Mouse (Mus musculus): ENCODE measurements around the gene Zbtb42. TPM values are rescaled to one million over a fixed set of nuclear protein-coding genes. Genes with fewer than 3 reads are reported as not detected.

The Zbtb42 gene
- polyA plus RNA-seq, 1 experiment from 2014 or later = 4.7 TPM

DNA sequence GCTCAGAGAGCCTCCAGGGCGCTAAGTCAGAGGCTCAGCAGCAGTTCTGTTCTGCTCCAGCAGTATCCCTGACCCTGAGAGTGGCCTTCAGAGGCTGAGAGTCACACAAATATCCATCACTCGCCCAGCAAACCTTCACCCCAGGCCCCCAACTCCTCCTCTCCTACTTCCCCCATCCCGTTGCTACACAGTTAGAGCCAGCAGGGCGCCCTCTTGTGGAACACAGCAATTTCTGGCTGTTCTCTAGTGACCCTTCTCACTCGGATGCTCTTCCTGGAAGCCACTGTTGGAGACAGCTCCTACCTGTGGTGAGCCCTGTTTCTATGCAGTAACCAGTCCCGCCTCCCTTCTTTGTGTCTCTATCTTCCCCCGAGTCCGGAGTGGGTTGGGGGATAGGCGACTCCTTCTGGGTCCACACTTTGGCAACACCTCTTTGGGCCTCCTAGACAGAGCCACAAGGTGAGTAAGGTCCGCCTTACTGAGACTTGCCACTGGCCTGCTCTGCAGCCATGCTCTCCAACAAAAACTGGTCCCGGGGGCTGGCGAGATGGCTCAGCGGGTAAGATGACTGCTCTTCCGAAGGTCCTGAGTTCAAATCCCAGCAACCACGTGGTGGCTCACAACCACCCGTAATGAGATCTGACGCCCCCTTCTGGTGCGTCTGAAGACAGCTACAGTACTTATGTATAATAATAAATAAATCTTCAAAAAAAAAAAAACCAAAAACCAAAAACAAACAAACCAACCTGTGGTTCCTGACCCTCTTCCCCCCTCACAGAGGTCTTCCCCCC is 3.2 kb upstream of the Zbtb42 start:
- Histone ChIP-seq H3K36me3 (replicated peaks; ENCODE audit: control insufficient read depth, insufficient read depth) (peaks cover 7% of the 10 kb centered on the region), H3K9ac (peak overlapping the region; percentile 99; the same call in 1 of the 2 replicates), H3K4me3 (replicated peaks; ENCODE audit: low read length) (peak overlapping the region; percentile 96), H3K9me3 (ENCODE audit: control insufficient read depth, low read length) (no peaks in the 10 kb centered on the region), H3K27me3 (ENCODE audit: control insufficient read depth, insufficient read depth, low read length) (peaks cover 23% of the 10 kb centered on the region), H3K4me2 (replicated peaks) (peak overlapping the region; percentile 79), H3K4me1 (replicated peaks; ENCODE audit: control insufficient read depth, insufficient read depth, low read length) (peaks cover 52% of the 10 kb centered on the region), H3K27ac (peak overlapping the region; percentile 96)
- ATAC-seq (ENCODE audit: low FRiP score) = peak; percentile 42
- WGBS = 15% methylated on average over 18 of the region's 18 CpGs
- peak; percentile 89 for DNase-seq (ENCODE audit: low spot score)

DNA sequence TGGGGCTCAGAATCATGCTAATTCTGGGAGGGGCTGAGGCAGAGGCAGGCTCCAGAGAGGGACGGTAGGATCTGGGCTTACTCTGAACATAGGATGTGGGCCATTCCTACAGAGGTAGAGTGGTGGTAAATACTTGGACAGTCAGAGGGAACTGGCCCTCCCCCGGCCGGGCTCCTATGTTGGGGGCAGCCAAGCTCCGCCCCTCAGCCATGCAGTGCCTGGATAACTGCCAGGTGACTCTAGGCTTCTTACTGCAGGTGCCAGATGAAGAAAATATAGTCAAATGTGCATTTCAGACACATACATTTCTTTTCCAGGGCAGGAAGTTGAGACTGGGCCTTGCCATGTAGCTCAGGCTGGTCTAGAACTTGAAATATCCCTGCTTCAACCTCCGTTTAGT is 1.6 kb upstream of the Zbtb42 start:
- H3K4me2 ChIP-seq (replicated peaks) = no peak overlapping the region
- H3K4me3 ChIP-seq (replicated peaks; ENCODE audit: low read length) = no peak overlapping the region
- DNase-seq (ENCODE audit: low spot score) = no peak
- ATAC-seq (ENCODE audit: low FRiP score) = no peak
- H3K27ac ChIP-seq = no peak overlapping the region
- H3K9me3 ChIP-seq (ENCODE audit: control insufficient read depth, low read length) = no peaks in the 10 kb centered on the region
- H3K27me3 ChIP-seq (ENCODE audit: control insufficient read depth, insufficient read depth, low read length) = peaks cover 26% of the 10 kb centered on the region
- 54% methylated on average over 5 of the region's 5 CpGs for WGBS
- peaks cover 36% of the 10 kb centered on the region for H3K4me1 ChIP-seq (replicated peaks; ENCODE audit: control insufficient read depth, insufficient read depth, low read length)
- no peak overlapping the region for H3K9ac ChIP-seq
- no peaks in the 10 kb centered on the region for H3K36me3 ChIP-seq (replicated peaks; ENCODE audit: control insufficient read depth, insufficient read depth)

DNA sequence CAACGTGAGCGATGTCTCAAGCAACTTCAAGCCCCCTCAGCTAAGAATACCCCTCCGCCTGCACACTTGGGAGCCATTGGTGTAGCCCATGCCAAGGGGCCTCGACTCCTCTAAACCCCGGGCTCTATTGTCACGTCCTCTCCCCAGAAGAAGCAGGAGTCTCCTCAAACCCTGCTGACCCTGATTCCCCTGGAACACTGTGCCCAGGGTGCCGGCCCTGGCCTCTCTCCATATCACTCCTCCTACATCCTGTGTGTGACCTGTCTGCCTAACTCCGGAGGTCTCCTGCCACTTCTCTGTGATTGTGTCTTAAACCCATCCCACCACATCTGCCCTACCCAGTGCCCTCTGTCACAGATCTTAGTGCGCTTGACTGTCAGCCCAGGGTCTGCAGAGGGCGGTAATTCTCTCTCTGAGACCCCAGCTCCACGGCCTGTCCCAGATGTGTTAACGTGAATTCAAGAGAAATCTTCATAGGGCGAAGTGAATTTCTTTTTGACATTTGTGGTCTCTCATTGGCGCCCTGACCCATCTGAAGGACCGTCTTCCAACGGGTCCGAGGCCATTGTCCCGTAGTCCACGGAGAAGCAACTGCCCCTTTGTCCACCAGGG is 579 bp upstream of the Zbtb42 start:
- DNase-seq (ENCODE audit: low spot score) (no peak), ATAC-seq (ENCODE audit: low FRiP score) (no peak)
- peaks cover 26% of the 10 kb centered on the region for H3K27me3 ChIP-seq (ENCODE audit: control insufficient read depth, insufficient read depth, low read length)
- peak overlapping the region; percentile 93 for H3K4me2 ChIP-seq (replicated peaks)
- peaks cover 26% of the 10 kb centered on the region for H3K4me1 ChIP-seq (replicated peaks; ENCODE audit: control insufficient read depth, insufficient read depth, low read length)
- peak overlapping the region; percentile 53; the same call in 1 of the 2 replicates for H3K9ac ChIP-seq
- no peak overlapping the region for H3K27ac ChIP-seq
- H3K9me3 ChIP-seq (ENCODE audit: control insufficient read depth, low read length) = no peaks in the 10 kb centered on the region
- peak overlapping the region; percentile 47 for H3K4me3 ChIP-seq (replicated peaks; ENCODE audit: low read length)
- H3K36me3 ChIP-seq (replicated peaks; ENCODE audit: control insufficient read depth, insufficient read depth) = no peaks in the 10 kb centered on the region
- 16% methylated on average over 19 of the region's 19 CpGs for WGBS

DNA sequence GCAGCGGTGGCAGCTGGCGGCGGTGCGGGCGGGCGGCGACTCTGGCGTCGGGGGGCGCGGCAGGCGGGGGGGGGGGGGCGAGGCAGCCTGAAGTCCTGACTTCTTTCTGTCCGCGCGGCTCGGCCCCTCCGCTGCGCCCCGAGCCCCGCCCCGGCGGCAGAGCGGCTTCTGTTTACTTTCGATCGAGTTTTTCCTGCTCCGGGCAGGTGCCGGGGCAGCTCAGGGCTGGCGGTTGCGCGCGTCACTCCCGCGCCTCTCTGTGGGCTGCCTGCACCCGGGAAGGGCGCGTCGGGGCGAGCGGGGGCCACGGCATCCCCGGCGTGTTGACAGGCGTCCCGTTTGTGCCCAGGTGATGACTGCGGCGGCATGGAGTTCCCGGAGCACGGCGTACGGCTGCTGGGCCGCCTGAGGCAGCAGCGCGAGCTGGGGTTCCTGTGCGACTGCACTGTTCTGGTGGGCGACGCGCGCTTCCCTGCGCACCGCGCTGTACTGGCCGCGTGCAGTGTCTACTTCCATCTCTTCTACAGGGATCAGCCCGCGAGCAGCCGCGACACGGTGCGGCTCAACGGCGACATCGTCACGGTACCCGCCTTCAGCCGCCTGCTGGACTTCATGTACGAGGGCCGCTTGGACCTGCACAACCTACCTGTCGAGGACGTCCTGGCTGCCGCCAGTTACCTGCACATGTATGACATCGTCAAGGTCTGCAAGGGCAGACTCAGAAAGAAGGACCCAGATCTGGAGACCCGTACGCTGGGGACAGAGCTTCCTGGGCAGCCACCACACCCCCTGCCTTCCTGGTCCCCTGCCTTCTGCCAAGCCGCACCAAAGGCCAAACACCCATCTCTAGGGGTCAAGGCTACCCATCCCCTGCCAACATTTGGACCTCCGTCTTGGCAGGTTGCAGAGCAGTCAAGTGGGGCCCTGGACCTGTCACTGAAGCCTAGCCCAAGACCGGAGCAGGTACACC is 684 bp downstream of the Zbtb42 start:
- ATAC-seq (ENCODE audit: low FRiP score) (peak; percentile 44), DNase-seq (ENCODE audit: low spot score) (no peak)
- Histone ChIP-seq H3K27me3 (ENCODE audit: control insufficient read depth, insufficient read depth, low read length) (peaks cover 26% of the 10 kb centered on the region), H3K27ac (no peak overlapping the region), H3K4me2 (replicated peaks) (peak overlapping the region; percentile 93), H3K4me3 (replicated peaks; ENCODE audit: low read length) (peak overlapping the region; percentile 47), H3K9ac (peak overlapping the region; percentile 53), H3K9me3 (ENCODE audit: control insufficient read depth, low read length) (no peaks in the 10 kb centered on the region), H3K36me3 (replicated peaks; ENCODE audit: control insufficient read depth, insufficient read depth) (no peaks in the 10 kb centered on the region), H3K4me1 (replicated peaks; ENCODE audit: control insufficient read depth, insufficient read depth, low read length) (peaks cover 25% of the 10 kb centered on the region)
- WGBS = 4% methylated on average over 79 of the region's 87 CpGs

DNA sequence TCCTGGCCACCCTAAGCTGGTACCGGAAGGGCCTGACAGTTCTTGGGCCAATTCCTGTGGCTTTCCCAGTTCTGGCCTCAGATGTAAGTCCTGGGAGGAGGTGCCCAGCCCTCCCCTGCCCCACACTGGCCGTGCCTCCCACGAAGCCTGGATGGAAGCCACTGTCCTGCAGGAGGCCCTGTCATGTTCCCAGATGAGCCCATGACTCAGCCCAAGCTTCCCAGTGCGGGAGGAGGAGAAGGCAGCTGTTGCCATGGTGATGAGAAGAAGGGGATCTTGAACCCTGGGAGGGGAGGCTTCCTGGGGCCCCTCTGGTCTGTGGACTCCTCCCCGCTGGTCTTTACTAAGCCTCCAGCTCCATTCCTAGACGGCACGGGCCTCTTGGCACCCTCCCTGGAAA is 4.7 kb downstream of the Zbtb42 start:
- H3K9me3 ChIP-seq (ENCODE audit: control insufficient read depth, low read length) = no peaks in the 10 kb centered on the region
- peaks cover 20% of the 10 kb centered on the region for H3K27me3 ChIP-seq (ENCODE audit: control insufficient read depth, insufficient read depth, low read length)
- no peak overlapping the region for H3K27ac ChIP-seq
- H3K4me3 ChIP-seq (replicated peaks; ENCODE audit: low read length) = no peak overlapping the region
- H3K9ac ChIP-seq = no peak overlapping the region
- no peaks in the 10 kb centered on the region for H3K36me3 ChIP-seq (replicated peaks; ENCODE audit: control insufficient read depth, insufficient read depth)
- WGBS = 45% methylated on average over 7 of the region's 7 CpGs
- ATAC-seq (ENCODE audit: low FRiP score) (no peak), DNase-seq (ENCODE audit: low spot score) (no peak)
- peaks cover 12% of the 10 kb centered on the region; the same call in 1 of the 2 replicates for H3K4me1 ChIP-seq (replicated peaks; ENCODE audit: control insufficient read depth, insufficient read depth, low read length)
- H3K4me2 ChIP-seq (replicated peaks) = no peak overlapping the region

DNA sequence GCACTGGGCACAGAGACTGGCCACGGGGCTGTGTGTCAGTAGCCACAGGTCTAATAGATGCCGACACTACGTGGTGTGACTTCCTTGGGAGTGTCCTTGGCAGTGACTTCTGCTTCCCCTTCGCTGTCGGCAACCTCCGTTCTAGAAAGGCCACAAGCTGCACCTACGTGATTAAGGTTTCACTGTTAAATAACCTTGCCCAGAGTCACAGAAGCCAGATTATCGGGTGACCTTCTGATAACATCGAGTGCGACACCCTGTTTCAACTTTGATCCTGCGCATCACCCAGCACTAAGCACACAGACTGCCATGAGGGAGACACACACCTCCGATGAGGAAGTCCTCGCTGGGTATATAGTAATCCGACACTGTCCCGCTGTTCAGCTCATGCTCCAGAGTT is 9.8 kb downstream of the Zbtb42 start:
- no peaks in the 10 kb centered on the region for H3K36me3 ChIP-seq (replicated peaks; ENCODE audit: control insufficient read depth, insufficient read depth)
- no peak overlapping the region for H3K27ac ChIP-seq
- H3K4me1 ChIP-seq (replicated peaks; ENCODE audit: control insufficient read depth, insufficient read depth, low read length) = peaks cover 6% of the 10 kb centered on the region
- 81% methylated on average over 15 of the region's 15 CpGs for whole genome bisulfite sequencing
- no peaks in the 10 kb centered on the region for H3K27me3 ChIP-seq (ENCODE audit: control insufficient read depth, insufficient read depth, low read length)
- no peak for DNase-seq (ENCODE audit: low spot score)
- H3K4me3 ChIP-seq (replicated peaks; ENCODE audit: low read length) = no peak overlapping the region
- H3K4me2 ChIP-seq (replicated peaks) = no peak overlapping the region
- no peaks in the 10 kb centered on the region for H3K9me3 ChIP-seq (ENCODE audit: control insufficient read depth, low read length)
- ATAC-seq (ENCODE audit: low FRiP score) = no peak
- no peak overlapping the region for H3K9ac ChIP-seq

DNA sequence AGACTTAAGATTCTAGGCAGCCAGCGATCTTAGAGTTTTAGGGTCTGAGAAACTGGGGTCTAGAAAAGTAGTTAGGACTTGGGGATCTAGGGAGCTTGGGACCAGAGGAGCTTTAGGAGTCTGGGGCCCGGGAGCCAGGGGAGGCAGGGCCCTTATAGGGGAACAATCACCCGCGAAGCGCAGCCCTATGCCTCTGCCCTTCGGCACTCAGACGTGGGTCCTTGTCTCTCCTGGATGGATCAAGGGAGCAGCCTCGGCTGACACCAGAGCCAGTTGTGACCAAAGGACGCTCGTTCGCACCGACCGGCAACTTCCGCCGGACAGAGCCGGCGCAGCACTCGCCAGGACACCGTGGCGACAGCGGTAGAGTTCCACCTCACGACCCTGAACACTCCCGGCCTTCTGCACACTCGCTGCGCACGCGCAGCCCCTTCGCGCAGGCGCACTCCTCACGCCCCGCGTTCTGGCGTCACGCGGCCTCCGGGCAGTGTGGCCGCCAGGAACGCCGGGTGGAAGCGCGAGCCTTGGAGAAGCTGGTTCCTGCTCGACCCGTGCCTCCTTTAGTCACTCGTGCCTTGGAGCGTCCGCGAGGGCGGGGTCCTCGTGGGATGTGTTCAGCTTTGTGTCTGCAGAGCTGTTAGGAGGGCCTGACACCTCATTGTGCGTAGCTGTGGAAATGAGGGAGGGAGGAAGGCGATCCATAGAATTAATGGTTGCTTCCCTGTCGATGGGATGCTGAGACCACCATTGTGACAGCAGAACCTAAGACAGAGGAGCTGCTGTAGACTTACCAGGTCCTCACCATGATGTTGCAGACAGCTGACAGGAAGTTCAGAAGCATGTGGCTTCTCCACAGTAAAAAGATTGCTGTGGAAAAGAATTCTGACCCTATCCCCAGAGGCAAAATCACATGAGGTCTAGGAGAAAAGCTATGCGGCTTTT is 14.8 kb downstream of the Zbtb42 start:
- H3K36me3 ChIP-seq (replicated peaks; ENCODE audit: control insufficient read depth, insufficient read depth) = no peaks in the 10 kb centered on the region
- H3K4me3 ChIP-seq (replicated peaks; ENCODE audit: low read length) = peak overlapping the region; percentile 54
- DNase-seq (ENCODE audit: low spot score) (peak; percentile 97), ATAC-seq (ENCODE audit: low FRiP score) (peak; percentile 97)
- peaks cover 12% of the 10 kb centered on the region for H3K4me1 ChIP-seq (replicated peaks; ENCODE audit: control insufficient read depth, insufficient read depth, low read length)
- peak overlapping the region; percentile 89 for H3K27ac ChIP-seq
- no peaks in the 10 kb centered on the region for H3K9me3 ChIP-seq (ENCODE audit: control insufficient read depth, low read length)
- 2% methylated on average over 54 of the region's 54 CpGs for WGBS
- H3K27me3 ChIP-seq (ENCODE audit: control insufficient read depth, insufficient read depth, low read length) = no peaks in the 10 kb centered on the region
- peak overlapping the region; percentile 89 for H3K9ac ChIP-seq
- peak overlapping the region; percentile 75 for H3K4me2 ChIP-seq (replicated peaks)

DNA sequence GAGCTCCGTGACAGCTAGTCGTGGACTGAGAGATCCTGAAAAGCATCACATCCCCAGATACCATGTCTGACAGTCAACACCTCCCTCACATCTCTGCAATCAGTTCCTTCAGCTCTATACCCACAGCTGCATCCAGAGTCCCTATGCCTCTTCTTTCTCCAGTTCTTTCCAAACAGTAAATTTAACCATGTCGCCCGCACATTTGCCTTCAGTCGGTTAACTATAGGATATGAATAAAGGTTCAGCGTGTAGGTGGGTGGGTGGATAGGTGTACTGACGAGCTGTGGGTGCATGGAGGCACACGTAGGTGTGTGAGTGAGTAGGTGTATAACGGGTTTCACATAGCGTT is 15.5 kb downstream of the Zbtb42 start:
- Histone ChIP-seq H3K27ac (peak overlapping the region; percentile 89), H3K9ac (peak overlapping the region; percentile 89), H3K4me3 (replicated peaks; ENCODE audit: low read length) (peak overlapping the region; percentile 54), H3K4me1 (replicated peaks; ENCODE audit: control insufficient read depth, insufficient read depth, low read length) (peaks cover 12% of the 10 kb centered on the region), H3K36me3 (replicated peaks; ENCODE audit: control insufficient read depth, insufficient read depth) (no peaks in the 10 kb centered on the region), H3K9me3 (ENCODE audit: control insufficient read depth, low read length) (no peaks in the 10 kb centered on the region), H3K4me2 (replicated peaks) (peak overlapping the region; percentile 75), H3K27me3 (ENCODE audit: control insufficient read depth, insufficient read depth, low read length) (no peaks in the 10 kb centered on the region)
- ATAC-seq (ENCODE audit: low FRiP score) (no peak; the same call in 1 of the 2 replicates), DNase-seq (ENCODE audit: low spot score) (no peak)
- 75% methylated on average over 10 of the region's 10 CpGs for WGBS

Measured in hindbrain, embryonic 14.5 days (tissue).